Mouse (Mus musculus): ENCODE measurements around the gene Mvb12b. TPM values are rescaled to one million over a fixed set of nuclear protein-coding genes. Genes with fewer than 3 reads are reported as not detected.

Gene Mvb12b
- polyA plus RNA-seq, 1 experiment from 2014 or later: 57.8 TPM

GRCm38 (mm10) chr2:33817663-33818346 lies 69.9 kb downstream of the Mvb12b start:
- Histone ChIP-seq H3K27ac (no peak overlapping the region), H3K9me3 (no peaks in the 10 kb centered on the region)

DNA sequence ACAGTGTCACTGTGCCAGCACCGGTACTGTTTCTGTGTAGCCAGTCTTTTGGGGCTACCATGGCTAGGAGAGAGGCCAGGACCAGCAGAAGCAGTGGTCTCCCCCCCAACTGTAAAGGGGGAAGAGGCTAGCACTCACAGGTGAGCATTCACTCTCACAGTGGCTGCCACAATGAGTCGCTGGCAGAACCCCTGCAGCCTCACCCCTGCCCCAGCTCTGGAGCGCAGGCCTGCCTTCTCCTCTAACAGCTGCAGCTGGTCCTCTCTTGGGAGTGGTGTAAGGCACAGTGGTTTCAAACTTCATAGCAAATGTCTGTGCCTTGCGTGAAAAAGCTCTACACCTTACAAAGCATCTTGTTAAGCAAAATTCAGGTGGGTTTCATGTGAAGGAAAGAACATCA lies 70.7 kb downstream of the Mvb12b start:
- no peak for ATAC-seq (ENCODE audit: low FRiP score, low read depth)
- H3K4me2 ChIP-seq (replicated peaks): no peak overlapping the region
- WGBS: 78% methylated on average over 4 of the region's 4 CpGs
- H3K27ac ChIP-seq: no peak overlapping the region
- H3K9ac ChIP-seq: no peak overlapping the region
- H3K36me3 ChIP-seq: peaks cover 35% of the 10 kb centered on the region
- no peak overlapping the region for H3K4me3 ChIP-seq
- no peaks in the 10 kb centered on the region for H3K27me3 ChIP-seq (replicated peaks)
- H3K9me3 ChIP-seq: no peaks in the 10 kb centered on the region
- peaks cover 24% of the 10 kb centered on the region for H3K4me1 ChIP-seq

More at GRCm38 (mm10) chr2:33817663-33818346, 69.9 kb downstream of the Mvb12b start:
- Histone ChIP-seq H3K27me3 (replicated peaks) (no peaks in the 10 kb centered on the region), H3K4me3 (no peak overlapping the region), H3K36me3 (peaks cover 35% of the 10 kb centered on the region), H3K9ac (no peak overlapping the region), H3K4me1 (peaks cover 24% of the 10 kb centered on the region), H3K4me2 (replicated peaks) (no peak overlapping the region)
- ATAC-seq (ENCODE audit: low FRiP score, low read depth): no peak
- 73% methylated on average over 9 of the region's 9 CpGs for WGBS

GRCm38 (mm10) chr2:33814581-33814980 lies 73.2 kb downstream of the Mvb12b start:
- peaks cover 46% of the 10 kb centered on the region for H3K4me1 ChIP-seq
- no peak overlapping the region for H3K27ac ChIP-seq
- H3K4me3 ChIP-seq: no peak overlapping the region
- H3K4me2 ChIP-seq (replicated peaks): no peak overlapping the region
- peaks cover 19% of the 10 kb centered on the region for H3K36me3 ChIP-seq
- WGBS: 75% methylated on average over 8 of the region's 8 CpGs
- H3K27me3 ChIP-seq (replicated peaks): no peaks in the 10 kb centered on the region
- ATAC-seq (ENCODE audit: low FRiP score, low read depth): no peak
- H3K9ac ChIP-seq: no peak overlapping the region
- no peaks in the 10 kb centered on the region for H3K9me3 ChIP-seq

- H3K36me3 ChIP-seq: peaks cover 10% of the 10 kb centered on the region
- H3K4me1 ChIP-seq: peaks cover 51% of the 10 kb centered on the region
- no peaks in the 10 kb centered on the region for H3K9me3 ChIP-seq
- no peak overlapping the region for H3K4me3 ChIP-seq
- 58% methylated on average over 8 of the region's 8 CpGs for WGBS
- H3K4me2 ChIP-seq (replicated peaks): no peak overlapping the region
- no peak overlapping the region for H3K9ac ChIP-seq
- no peaks in the 10 kb centered on the region for H3K27me3 ChIP-seq (replicated peaks)
- no peak overlapping the region for H3K27ac ChIP-seq
- no peak for ATAC-seq (ENCODE audit: low FRiP score, low read depth)
These were observed 74.1 kb downstream of the Mvb12b start for GRCm38 (mm10) chr2:33813501-33814240.

DNA sequence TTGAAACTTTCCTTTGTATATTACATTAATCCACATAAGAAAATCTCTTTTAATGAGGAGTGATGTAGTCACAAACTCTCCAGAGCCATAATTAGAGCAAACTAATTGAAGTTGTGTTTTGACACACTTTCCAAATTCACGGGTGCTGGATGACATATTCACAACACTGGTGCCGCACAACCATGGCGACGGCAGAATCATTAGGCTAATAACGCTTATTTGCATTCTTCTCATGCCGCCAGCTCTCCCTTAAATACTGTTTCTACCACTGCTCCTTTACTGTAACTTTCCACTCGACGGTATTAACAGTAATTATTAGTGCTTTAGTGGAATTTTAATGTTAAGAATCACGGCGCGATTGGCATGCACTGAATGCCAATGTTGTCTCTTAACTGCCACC lies 74.8 kb downstream of the Mvb12b start:
- Histone ChIP-seq H3K36me3 (peaks cover 5% of the 10 kb centered on the region; the same call in 1 of the 2 replicates), H3K9me3 (no peaks in the 10 kb centered on the region), H3K27ac (no peak overlapping the region), H3K4me1 (peaks cover 51% of the 10 kb centered on the region), H3K9ac (no peak overlapping the region), H3K4me3 (no peak overlapping the region), H3K27me3 (replicated peaks) (no peaks in the 10 kb centered on the region), H3K4me2 (replicated peaks) (no peak overlapping the region)
- WGBS: 74% methylated on average over 11 of the region's 11 CpGs
- no peak for ATAC-seq (ENCODE audit: low FRiP score, low read depth)

DNA sequence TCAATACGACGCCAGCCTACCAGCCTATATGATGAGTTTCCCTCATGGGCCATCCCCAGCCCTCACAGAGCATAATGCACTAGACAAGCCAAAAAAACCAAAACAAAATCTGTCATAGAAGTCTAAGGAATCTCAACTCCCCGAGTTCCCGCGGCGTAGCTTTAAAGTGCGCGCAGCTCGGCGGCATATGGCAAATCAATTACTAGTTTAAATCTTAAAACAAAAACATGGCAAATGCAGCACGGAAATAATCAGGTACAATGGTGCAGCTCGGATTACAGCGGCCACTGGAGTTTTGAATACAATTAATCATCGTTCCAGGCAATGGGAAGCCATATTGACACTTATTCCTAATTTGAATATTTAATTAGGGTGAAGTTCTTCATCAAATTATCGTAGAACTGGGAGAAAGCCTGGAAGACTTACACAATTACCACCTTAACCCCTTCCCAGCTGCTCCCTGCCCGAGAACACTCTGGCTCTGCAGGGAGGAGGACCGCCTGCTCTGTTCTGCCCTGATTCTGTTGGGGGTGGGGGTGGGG lies 76.3 kb downstream of the Mvb12b start:
- Histone ChIP-seq H3K4me1 (peaks cover 52% of the 10 kb centered on the region), H3K27ac (no peak overlapping the region), H3K36me3 (no peaks in the 10 kb centered on the region; the same call in 1 of the 2 replicates), H3K9me3 (no peaks in the 10 kb centered on the region), H3K4me3 (no peak overlapping the region), H3K9ac (no peak overlapping the region), H3K4me2 (replicated peaks) (0 out of 2 replicates have a peak overlapping the region, but pooled peaks have one; percentile 12), H3K27me3 (replicated peaks) (no peaks in the 10 kb centered on the region)
- ATAC-seq (ENCODE audit: low FRiP score, low read depth): no peak
- 59% methylated on average over 17 of the region's 17 CpGs for WGBS

GRCm38 (mm10) chr2:33809081-33809480 lies 78.7 kb downstream of the Mvb12b start:
- no peak for ATAC-seq (ENCODE audit: low FRiP score, low read depth)

GRCm38 (mm10) chr2:33808032-33808431 lies 79.7 kb downstream of the Mvb12b start:
- H3K4me2 ChIP-seq (replicated peaks): no peak overlapping the region
- H3K4me1 ChIP-seq: peaks cover 52% of the 10 kb centered on the region
- no peak overlapping the region for H3K4me3 ChIP-seq
- H3K9me3 ChIP-seq: no peaks in the 10 kb centered on the region
- no peak for ATAC-seq (ENCODE audit: low FRiP score, low read depth)
- H3K27ac ChIP-seq: no peak overlapping the region
- no peaks in the 10 kb centered on the region for H3K27me3 ChIP-seq (replicated peaks)
- 92% methylated on average over 5 of the region's 5 CpGs for WGBS
- 0 out of 2 replicates have a peak, but pooled peaks cover 10% of the 10 kb centered on the region for H3K36me3 ChIP-seq
- no peak overlapping the region for H3K9ac ChIP-seq

More at GRCm38 (mm10) chr2:33809081-33809480, 78.7 kb downstream of the Mvb12b start:
- Histone ChIP-seq H3K4me3 (no peak overlapping the region), H3K9me3 (no peaks in the 10 kb centered on the region), H3K4me2 (replicated peaks) (no peak overlapping the region), H3K36me3 (0 out of 2 replicates have a peak, but pooled peaks cover 5% of the 10 kb centered on the region), H3K9ac (no peak overlapping the region), H3K27me3 (replicated peaks) (no peaks in the 10 kb centered on the region), H3K4me1 (peaks cover 58% of the 10 kb centered on the region), H3K27ac (peak overlapping the region; percentile 21; the same call in 1 of the 2 replicates)
- 88% methylated on average over 3 of the region's 3 CpGs for WGBS

GRCm38 (mm10) chr2:33805640-33806039 lies 82.1 kb downstream of the Mvb12b start:
- no peaks in the 10 kb centered on the region for H3K27me3 ChIP-seq (replicated peaks)
- ATAC-seq (ENCODE audit: low FRiP score, low read depth): no peak
- no peak overlapping the region for H3K9ac ChIP-seq
- no peaks in the 10 kb centered on the region for H3K9me3 ChIP-seq
- H3K4me1 ChIP-seq: peaks cover 40% of the 10 kb centered on the region
- H3K36me3 ChIP-seq: peaks cover 30% of the 10 kb centered on the region
- H3K4me3 ChIP-seq: no peak overlapping the region
- H3K4me2 ChIP-seq (replicated peaks): no peak overlapping the region
- no peak overlapping the region for H3K27ac ChIP-seq
- 88% methylated on average over 11 of the region's 11 CpGs for WGBS

- H3K4me3 ChIP-seq: no peak overlapping the region
- ATAC-seq (ENCODE audit: low FRiP score, low read depth): no peak
- H3K36me3 ChIP-seq: peaks cover 39% of the 10 kb centered on the region
- no peak overlapping the region for H3K9ac ChIP-seq
- H3K27ac ChIP-seq: no peak overlapping the region
- no peak overlapping the region for H3K4me2 ChIP-seq (replicated peaks)
- H3K4me1 ChIP-seq: peaks cover 25% of the 10 kb centered on the region
- H3K9me3 ChIP-seq: no peaks in the 10 kb centered on the region
- H3K27me3 ChIP-seq (replicated peaks): no peaks in the 10 kb centered on the region
- WGBS: 79% methylated on average over 4 of the region's 4 CpGs
These were observed 84.0 kb downstream of the Mvb12b start for GRCm38 (mm10) chr2:33803717-33804214.

GRCm38 (mm10) chr2:33803083-33803615 lies 84.6 kb downstream of the Mvb12b start:
- no peak for ATAC-seq (ENCODE audit: low FRiP score, low read depth)
- H3K4me2 ChIP-seq (replicated peaks): no peak overlapping the region
- no peak overlapping the region for H3K9ac ChIP-seq
- H3K27ac ChIP-seq: no peak overlapping the region
- WGBS: 90% methylated on average over 12 of the region's 12 CpGs
- no peaks in the 10 kb centered on the region for H3K9me3 ChIP-seq
- H3K4me3 ChIP-seq: no peak overlapping the region
- H3K4me1 ChIP-seq: peaks cover 25% of the 10 kb centered on the region
- no peaks in the 10 kb centered on the region for H3K27me3 ChIP-seq (replicated peaks)
- peaks cover 39% of the 10 kb centered on the region for H3K36me3 ChIP-seq

DNA sequence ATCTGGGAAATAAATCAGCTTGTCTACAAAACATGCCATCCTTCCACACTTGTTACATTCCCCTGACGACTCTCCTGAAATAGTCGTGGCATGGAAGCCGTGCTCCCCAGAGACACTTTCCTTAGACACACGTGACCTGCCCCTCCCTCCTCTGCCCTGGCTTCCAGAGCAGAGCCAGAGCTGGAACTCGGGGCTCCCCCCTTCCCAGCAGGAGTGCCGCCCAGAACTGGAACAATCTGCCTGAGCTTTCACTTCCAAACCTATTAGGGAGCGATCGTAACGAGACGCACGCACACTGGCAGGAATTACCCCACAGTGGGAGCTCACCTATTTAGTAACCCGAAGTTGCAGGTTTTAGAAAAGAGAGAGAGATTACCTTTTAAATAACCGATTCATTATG lies 86.0 kb downstream of the Mvb12b start:
- 66% methylated on average over 13 of the region's 13 CpGs for WGBS
- Histone ChIP-seq H3K4me1 (peaks cover 27% of the 10 kb centered on the region), H3K9ac (no peak overlapping the region), H3K4me3 (no peak overlapping the region), H3K9me3 (no peaks in the 10 kb centered on the region), H3K4me2 (replicated peaks) (no peak overlapping the region), H3K27ac (no peak overlapping the region), H3K36me3 (peaks cover 39% of the 10 kb centered on the region), H3K27me3 (replicated peaks) (no peaks in the 10 kb centered on the region)
- ATAC-seq (ENCODE audit: low FRiP score, low read depth): no peak
